Mouse (Mus musculus): ENCODE measurements around the gene Spin2e. TPM values are rescaled to one million over a fixed set of nuclear protein-coding genes. Genes with fewer than 3 reads are reported as not detected.
"Not testable (repeated sequence)": the region's sequence is repeated elsewhere in the genome, so short reads cannot be mapped to it uniquely, and the experiment has no call there.

The Spin2e gene
- polyA plus RNA-seq (2014; fragmentation: Nextera tagmentation; extraction: Ambion mirVana) = not detected in 2 replicates

- H3K36me3 ChIP-seq (ENCODE audit: control insufficient read depth, insufficient read depth, low read length); H3K9me3 ChIP-seq (replicated peaks; ENCODE audit: control insufficient read depth, low read length); H3K27me3 ChIP-seq (replicated peaks; ENCODE audit: control insufficient read depth, insufficient read depth, low read length); H3K9ac ChIP-seq (ENCODE audit: low read length); ATAC-seq; H3K4me3 ChIP-seq (ENCODE audit: low read depth, low read length); DNase-seq (ENCODE audit: low spot score); H3K27ac ChIP-seq (ENCODE audit: low read depth, low read length); H3K4me1 ChIP-seq (ENCODE audit: control insufficient read depth, insufficient read depth, low read length); H3K4me2 ChIP-seq (ENCODE audit: low read length): not testable (repeated sequence)
- WGBS = 87% methylated on average over 1 of the region's 2 CpGs
Measured at GRCm38 (mm10) chrX:31618820-31619219, at the start of gene Spin2e. TSS of gene Spin2e (minus strand) at chrX:31618920.

GRCm38 (mm10) chrX:31574183-31574582, 44.5 kb downstream of the Spin2e start, which contains the start of gene Gm21883:
TSS of gene Gm21883 (minus strand) at chrX:31574283.
- not testable (repeated sequence) for H3K9me3 ChIP-seq (replicated peaks; ENCODE audit: control insufficient read depth, low read length); H3K27ac ChIP-seq (ENCODE audit: low read depth, low read length); ATAC-seq; H3K4me1 ChIP-seq (ENCODE audit: control insufficient read depth, insufficient read depth, low read length); H3K4me3 ChIP-seq (ENCODE audit: low read depth, low read length); H3K36me3 ChIP-seq (ENCODE audit: control insufficient read depth, insufficient read depth, low read length); H3K27me3 ChIP-seq (replicated peaks; ENCODE audit: control insufficient read depth, insufficient read depth, low read length); DNase-seq (ENCODE audit: low spot score); H3K9ac ChIP-seq (ENCODE audit: low read length); H3K4me2 ChIP-seq (ENCODE audit: low read length)
- no CpG with 5 or more reads among the region's 1 CpGs for WGBS

Other genes starting within 250 kb of the Spin2e start
- not detected in 2 replicates for gene Btbd35f19, start 235.0 kb downstream of the Spin2e start, polyA plus RNA-seq (2014; fragmentation: Nextera tagmentation; extraction: Ambion mirVana)
- not detected in 2 replicates for gene Gm21883, start 44.6 kb downstream of the Spin2e start, polyA plus RNA-seq (2014; fragmentation: Nextera tagmentation; extraction: Ambion mirVana)
- gene Btbd35f25, start 98.2 kb upstream of the Spin2e start, polyA plus RNA-seq (2014; fragmentation: Nextera tagmentation; extraction: Ambion mirVana) = not detected in 2 replicates

Data from forebrain, embryonic 14.5 days (tissue).